Mouse (Mus musculus) mouse trophoblast stem cell (cell line): ENCODE results near the gene Pvrig.
"Not testable (repeated sequence)": the region's sequence is repeated elsewhere in the genome, so short reads cannot be mapped to it uniquely, and the experiment has no call there.

ENCODE experiments used
- in situ Hi-C, 2 experiments: fragments of 300-500 bp; cut with MseI, MboI; formaldehyde crosslinking; loops; 2 replicates in 1 of 2; 3 replicates in 1 of 2; pipeline ENCODE4 v1.15.1; 2025

Gene Pvrig

DNA sequence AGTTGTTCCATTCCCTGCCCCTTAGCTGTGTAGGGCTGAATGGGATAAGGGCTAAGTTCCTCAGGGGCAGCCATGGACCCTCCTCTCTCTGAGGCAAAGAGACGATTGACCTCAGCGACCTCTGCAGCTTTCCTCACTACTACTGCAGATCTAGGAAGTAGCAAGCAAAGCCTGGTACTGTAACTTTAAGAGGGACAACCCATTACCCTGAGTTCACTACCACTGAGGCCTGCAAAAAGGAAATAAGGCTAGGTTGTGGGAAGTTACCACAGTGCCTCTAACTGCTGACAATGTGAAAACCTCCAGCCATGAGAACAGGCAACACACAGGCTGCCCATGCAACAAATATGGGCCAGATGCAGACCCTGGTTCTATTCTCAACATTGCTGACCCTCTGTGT, at the start of gene Pvrig:
Gene Pvrig (plus strand): TSS at position 301 of the 400 bp plus-strand sequence.
- in situ Hi-C loops: no loop called here

DNA sequence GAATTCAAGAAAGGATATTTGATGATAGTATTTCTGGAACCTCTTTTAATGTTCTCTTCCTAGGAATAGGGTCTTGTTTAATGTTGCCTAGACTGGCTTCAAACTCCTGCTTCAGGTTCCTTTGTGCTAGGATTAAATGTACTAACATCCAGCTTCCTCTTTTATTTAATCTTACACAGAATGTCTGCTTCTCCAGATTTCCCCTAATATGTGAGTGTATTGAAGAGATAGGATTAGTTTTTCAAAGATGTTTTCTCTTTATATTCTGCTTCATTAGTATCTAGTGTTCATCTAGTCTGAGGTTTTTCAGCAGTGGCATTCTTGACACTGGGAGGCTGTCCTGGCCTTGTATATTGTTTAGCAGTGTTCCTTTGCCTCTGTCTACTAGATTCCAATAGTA, 47.6 kb upstream of the Pvrig start:
- in situ Hi-C loops: no loop called here

- in situ Hi-C loops: no loop called here
These were observed 42.1 kb upstream of the Pvrig start for GRCm38 (mm10) chr5:138299613-138300012.

GRCm38 (mm10) chr5:138312795-138313194, 29.0 kb upstream of the Pvrig start:
- in situ Hi-C loops: no loop called here

- in situ Hi-C loops: no loop called here
These were observed 1.5 kb downstream of the Pvrig start for GRCm38 (mm10) chr5:138343216-138343615.

GRCm38 (mm10) chr5:138363208-138363607, 21.4 kb downstream of the Pvrig start:
- in situ Hi-C loops: not testable (repeated sequence)

GRCm38 (mm10) chr5:138365347-138365746, 23.6 kb downstream of the Pvrig start:
- in situ Hi-C loops: not testable (repeated sequence)
